Mouse (Mus musculus) embryonic facial prominence, embryonic 11.5 days (tissue): Measurements from ENCODE around the gene Igf2bp2. TPM values are rescaled to one million over a fixed set of nuclear protein-coding genes. Genes with fewer than 3 reads are reported as not detected.

Source experiments
- ATAC-seq: fragments of 200-750 bp; cut with Nextera tagmentation; replicated peaks from 2 replicates; pipeline ENCODE4 v1.8.0; 2017; ENCODE audit warnings: low read depth; ENCODE audit not compliant: insufficient number of reproducible peaks, low FRiP score, low TSS enrichment
- DNase-seq: peaks from one replicate; pipeline ENCODE4 v3.0.0-alpha.2; 2015; ENCODE audit warnings: low spot score
- H3K27ac ChIP-seq: fragments of 300-500 bp; sonication (generic); replicated peaks from 2 replicates; pipeline ENCODE4 v1.5.1; 2014; ENCODE audit warnings: mild to moderate bottlenecking, low read depth, low read length, control low read depth
- H3K27me3 ChIP-seq: fragments of 300-500 bp; sonication (generic); 2 replicates; pipeline ENCODE4 v1.6.1; 2014; ENCODE audit warnings: mild to moderate bottlenecking, low read length, moderate library complexity, mixed read lengths; ENCODE audit not compliant: control insufficient read depth, insufficient read depth
- H3K36me3 ChIP-seq: fragments of 300-500 bp; sonication (generic); replicated peaks from 2 replicates; pipeline ENCODE4 v1.6.1; 2014; ENCODE audit warnings: low read depth, mild to moderate bottlenecking, low read length, moderate library complexity, mixed read lengths; ENCODE audit not compliant: control insufficient read depth, insufficient read depth
- H3K4me1 ChIP-seq: fragments of 300-500 bp; sonication (generic); 2 replicates; pipeline ENCODE4 v1.6.1; 2014; ENCODE audit warnings: low read length, mixed read lengths; ENCODE audit not compliant: control insufficient read depth, insufficient read depth
- H3K4me2 ChIP-seq: fragments of 300-500 bp; sonication (generic); 2 replicates; pipeline ENCODE4 v1.6.1; 2014; ENCODE audit warnings: low read depth, mild to moderate bottlenecking, control low read depth, low read length, moderate library complexity
- H3K4me3 ChIP-seq: fragments of 300-500 bp; sonication (generic); 2 replicates; pipeline ENCODE4 v1.5.1; 2014; ENCODE audit warnings: low read depth, low read length, control low read depth
- H3K9ac ChIP-seq: fragments of 300-500 bp; sonication (generic); replicated peaks from 2 replicates; pipeline ENCODE4 v1.6.1; 2014; ENCODE audit warnings: mild to moderate bottlenecking, control low read depth, low read length
- H3K9me3 ChIP-seq: fragments of 300-500 bp; sonication (generic); replicated peaks from 2 replicates; pipeline ENCODE4 v1.6.1; 2016; ENCODE audit warnings: mild to moderate bottlenecking, low read length, inconsistent platforms, mixed read lengths; ENCODE audit not compliant: control insufficient read depth
- WGBS: fragments of 180-500 bp; shearing (Covaris S2); extraction: QIAGEN DNeasy Blood & Tissue Kit; methylation state at CpG from one replicate; pipeline ENCODE4 v1.1.7; 2014; 5-methylcytosine and 5-hydroxymethylcytosine counted together
- polyA plus RNA-seq: library from polyadenylated mRNA; unstranded; fragments of >200 nt; fragmentation: Nextera tagmentation; extraction: Ambion mirVana; gene quantifications from 2 replicates; pipeline ENCODE4 v1.2.1, GENCODE M21; 2014

Gene Igf2bp2
- polyA plus RNA-seq = 144 and 149 TPM in 2 replicates

DNA sequence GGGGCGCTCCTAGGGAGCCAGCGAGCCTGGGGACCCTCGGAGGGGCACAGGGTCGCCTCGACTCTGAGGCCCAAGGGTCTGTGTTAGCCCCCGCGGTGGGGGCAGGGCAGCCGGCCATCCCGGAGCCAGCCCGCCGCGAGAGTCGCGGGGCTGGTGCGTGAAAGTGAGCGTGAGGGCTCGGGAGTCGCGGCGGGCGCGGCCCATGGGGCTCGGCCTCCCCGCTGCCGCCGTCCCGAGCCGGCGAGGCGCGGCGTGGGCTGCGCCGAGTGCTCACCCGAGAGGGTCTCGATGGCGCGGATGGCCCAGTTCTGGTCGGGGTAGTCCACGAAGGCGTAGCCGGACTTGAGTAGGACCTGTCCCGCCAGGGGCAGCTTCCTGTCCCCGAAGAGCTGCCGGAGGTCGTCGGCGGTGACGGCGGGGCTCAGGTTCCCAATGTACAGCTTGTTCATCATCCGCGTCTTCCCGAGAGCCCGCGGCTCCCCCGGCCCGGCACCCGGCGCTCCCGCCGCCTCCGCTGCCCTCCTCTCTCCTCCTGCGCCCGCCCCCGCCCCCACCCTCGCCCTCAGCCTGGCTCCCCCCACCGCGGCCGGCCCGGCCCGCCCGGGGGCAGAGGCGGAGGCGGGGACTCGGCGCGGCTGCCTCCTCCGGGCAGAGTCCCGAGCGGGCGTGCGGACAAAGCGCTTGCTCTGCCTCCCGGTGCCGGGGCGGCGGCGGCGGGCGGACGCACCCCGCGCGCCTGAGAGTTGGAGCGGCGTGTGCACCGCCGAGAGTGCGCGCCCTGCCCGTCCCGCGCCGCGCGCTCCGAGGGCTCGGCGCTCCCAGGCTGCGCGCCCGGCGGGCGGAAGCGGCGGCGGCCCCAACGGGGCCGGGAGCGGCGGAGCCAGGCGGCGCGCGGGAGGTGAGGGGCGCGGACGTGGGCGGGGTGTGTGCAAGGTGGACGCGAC lies at the start of gene Igf2bp2:
Gene Igf2bp2 (minus strand): TSS at position 788 of the 944 bp plus-strand sequence.
- peak within 1 kb of the TSS; percentile 81 for H3K4me2 ChIP-seq
- H3K36me3 ChIP-seq = no peaks in the 10 kb centered on the region
- peak; percentile 77 for DNase-seq
- ATAC-seq = peak; percentile 79
- H3K9ac ChIP-seq = peak within 1 kb of the TSS; percentile 99
- H3K4me3 ChIP-seq = peak within 1 kb of the TSS; percentile 99
- H3K27ac ChIP-seq = peak within 1 kb of the TSS; percentile 92
- H3K4me1 ChIP-seq = no peaks in the 10 kb centered on the region
- H3K27me3 ChIP-seq = no peaks in the 10 kb centered on the region
- under 1% methylated on average over 117 of the region's 131 CpGs for WGBS
- H3K9me3 ChIP-seq = no peaks in the 10 kb centered on the region

DNA sequence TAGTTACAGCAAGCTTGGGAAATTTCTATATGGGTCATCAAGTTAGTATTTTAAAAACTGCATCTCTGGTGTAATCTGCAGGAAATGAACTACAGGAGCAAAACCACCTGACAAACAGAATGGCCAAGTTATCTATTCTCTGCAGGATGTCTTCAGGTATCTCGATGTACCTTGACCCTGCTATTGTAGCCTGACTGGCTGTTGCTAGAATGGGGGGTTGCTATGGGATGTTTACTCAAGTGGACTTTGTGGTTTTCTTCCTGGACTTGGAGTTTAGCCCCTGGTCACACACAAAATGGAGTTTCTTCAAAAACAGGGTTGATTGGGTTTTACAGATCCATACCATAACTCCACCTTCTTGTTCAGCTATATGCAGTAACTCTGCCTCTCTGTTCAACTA lies 40.4 kb upstream of the Igf2bp2 start:
- no peaks in the 10 kb centered on the region for H3K4me1 ChIP-seq
- DNase-seq = no peak
- 89% methylated on average over 1 of the region's 1 CpGs for WGBS
- H3K27me3 ChIP-seq = no peaks in the 10 kb centered on the region
- no peak overlapping the region for H3K4me2 ChIP-seq
- no peak overlapping the region for H3K4me3 ChIP-seq
- no peaks in the 10 kb centered on the region for H3K9me3 ChIP-seq
- no peaks in the 10 kb centered on the region for H3K36me3 ChIP-seq
- no peak overlapping the region for H3K27ac ChIP-seq
- no peak overlapping the region for H3K9ac ChIP-seq
- ATAC-seq = no peak

DNA sequence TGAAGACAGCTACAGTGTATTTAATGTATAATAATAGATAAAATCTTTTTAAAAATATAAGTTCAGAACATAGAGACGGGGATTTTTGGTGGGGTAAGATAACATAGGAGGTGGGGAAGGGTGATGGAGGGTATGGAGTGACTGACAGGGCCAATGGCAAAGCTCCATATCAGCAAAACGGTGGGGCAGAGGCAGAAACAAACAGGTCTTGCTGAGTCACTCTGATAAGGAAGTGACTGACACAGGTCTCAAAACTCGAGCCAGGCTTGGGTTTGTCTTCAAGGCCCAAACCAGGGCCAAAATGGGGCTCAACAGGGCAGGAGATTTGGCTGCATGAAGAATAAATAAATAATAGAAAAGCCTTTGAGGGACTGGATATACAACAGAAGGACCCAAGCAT lies 38.8 kb upstream of the Igf2bp2 start:
- 69% methylated on average over 3 of the region's 3 CpGs for WGBS
- no peak overlapping the region for H3K9ac ChIP-seq
- no peak for DNase-seq
- ATAC-seq = no peak
- H3K4me1 ChIP-seq = no peaks in the 10 kb centered on the region
- H3K27me3 ChIP-seq = no peaks in the 10 kb centered on the region
- H3K4me2 ChIP-seq = no peak overlapping the region
- no peak overlapping the region for H3K27ac ChIP-seq
- no peaks in the 10 kb centered on the region for H3K9me3 ChIP-seq
- no peaks in the 10 kb centered on the region for H3K36me3 ChIP-seq
- no peak overlapping the region for H3K4me3 ChIP-seq

DNA sequence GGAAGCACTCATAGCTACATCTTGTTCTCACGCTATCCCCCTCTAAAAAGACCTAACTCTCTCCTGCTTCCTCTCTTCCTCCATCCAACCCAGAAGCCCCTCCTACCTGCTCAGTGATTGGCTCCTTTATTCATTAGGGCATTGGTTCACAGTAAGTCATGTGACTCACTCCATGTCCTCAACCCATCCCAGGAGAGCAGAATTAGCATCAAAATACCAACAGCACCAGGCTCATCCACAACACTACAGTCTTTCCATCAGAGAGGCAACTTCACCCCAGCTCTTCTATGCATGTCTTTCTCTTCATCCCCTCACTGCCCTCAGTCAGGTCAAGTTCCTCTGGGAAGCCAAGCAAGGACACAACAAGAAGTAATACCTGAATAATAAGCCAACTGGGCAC lies 37.4 kb upstream of the Igf2bp2 start:
- H3K36me3 ChIP-seq = no peaks in the 10 kb centered on the region
- H3K4me3 ChIP-seq = no peak overlapping the region
- ATAC-seq (no peak), DNase-seq (no peak)
- 55% methylated on average over 1 of the region's 1 CpGs for WGBS
- no peak overlapping the region for H3K9ac ChIP-seq
- H3K27me3 ChIP-seq = no peaks in the 10 kb centered on the region
- no peak overlapping the region for H3K27ac ChIP-seq
- no peaks in the 10 kb centered on the region for H3K4me1 ChIP-seq
- H3K4me2 ChIP-seq = no peak overlapping the region
- H3K9me3 ChIP-seq = no peaks in the 10 kb centered on the region

DNA sequence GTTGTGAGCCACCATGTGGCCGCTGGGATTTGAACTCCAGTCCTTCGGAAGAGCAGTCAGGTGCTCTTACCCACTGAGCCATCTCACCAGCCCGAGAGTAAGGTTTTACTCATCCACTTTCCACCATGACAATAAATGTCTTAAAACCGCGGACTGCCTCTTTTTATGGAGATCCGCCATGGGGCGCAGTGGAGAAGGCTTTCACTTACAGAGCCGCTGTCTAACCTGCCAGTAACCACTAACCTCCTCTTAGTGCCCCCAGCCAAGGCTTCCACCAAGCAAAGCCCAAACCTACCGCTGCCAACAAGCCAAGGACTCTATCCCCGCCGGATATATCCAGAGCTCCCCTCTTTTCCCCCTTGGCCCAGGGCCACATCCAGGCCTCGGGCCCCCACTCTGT lies 24.3 kb upstream of the Igf2bp2 start:
- no peaks in the 10 kb centered on the region for H3K27me3 ChIP-seq
- H3K9ac ChIP-seq = no peak overlapping the region
- no peaks in the 10 kb centered on the region for H3K36me3 ChIP-seq
- WGBS = 85% methylated on average over 12 of the region's 12 CpGs
- H3K27ac ChIP-seq = no peak overlapping the region
- H3K4me1 ChIP-seq = no peaks in the 10 kb centered on the region
- no peak overlapping the region for H3K4me3 ChIP-seq
- ATAC-seq = no peak
- H3K4me2 ChIP-seq = no peak overlapping the region
- DNase-seq = no peak
- H3K9me3 ChIP-seq = no peaks in the 10 kb centered on the region

DNA sequence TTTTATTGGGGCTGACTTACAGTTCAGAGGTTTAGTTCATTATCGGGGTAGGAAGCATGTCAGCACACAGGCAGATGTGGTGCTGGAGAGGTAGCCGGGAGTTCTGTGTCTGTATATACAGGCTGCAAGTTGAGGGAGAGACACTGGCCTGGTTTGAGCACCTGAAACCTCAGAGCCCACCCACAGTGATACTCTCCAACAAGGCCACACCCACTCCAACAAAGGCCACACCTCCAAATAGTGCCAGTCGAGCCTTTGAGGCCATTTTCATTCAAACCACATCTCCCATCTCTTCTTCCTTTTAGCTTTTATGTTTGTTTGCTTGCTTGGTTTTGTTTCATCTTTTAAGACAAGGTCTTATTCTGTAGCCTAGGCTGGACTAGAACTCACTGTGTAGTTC lies 22.3 kb upstream of the Igf2bp2 start:
- H3K27ac ChIP-seq = no peak overlapping the region
- no peak overlapping the region for H3K4me2 ChIP-seq
- no peaks in the 10 kb centered on the region for H3K27me3 ChIP-seq
- H3K4me1 ChIP-seq = no peaks in the 10 kb centered on the region
- H3K36me3 ChIP-seq = no peaks in the 10 kb centered on the region
- no peaks in the 10 kb centered on the region for H3K9me3 ChIP-seq
- 78% methylated on average over 3 of the region's 3 CpGs for WGBS
- no peak for ATAC-seq
- no peak overlapping the region for H3K4me3 ChIP-seq
- no peak overlapping the region for H3K9ac ChIP-seq
- no peak for DNase-seq

DNA sequence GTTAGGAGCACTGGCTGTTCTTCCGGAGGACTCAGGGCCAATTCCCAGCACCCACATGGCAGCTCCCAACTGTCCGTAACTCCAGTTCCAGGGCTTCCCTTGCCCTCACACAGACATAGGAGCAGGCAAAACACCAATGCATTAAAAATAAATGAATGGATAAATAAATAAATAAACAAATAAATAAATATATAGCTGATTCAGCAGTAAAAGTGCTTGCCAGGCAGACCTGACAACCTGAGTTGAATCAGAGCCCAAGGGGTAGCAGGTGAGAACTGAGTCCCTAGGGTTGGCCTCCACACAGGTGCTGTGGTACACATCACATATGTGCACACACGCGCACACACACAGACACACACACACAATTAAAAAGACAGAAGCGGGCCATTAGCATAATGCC lies 21.0 kb upstream of the Igf2bp2 start:
- ATAC-seq = no peak
- no peak overlapping the region for H3K4me3 ChIP-seq

DNA sequence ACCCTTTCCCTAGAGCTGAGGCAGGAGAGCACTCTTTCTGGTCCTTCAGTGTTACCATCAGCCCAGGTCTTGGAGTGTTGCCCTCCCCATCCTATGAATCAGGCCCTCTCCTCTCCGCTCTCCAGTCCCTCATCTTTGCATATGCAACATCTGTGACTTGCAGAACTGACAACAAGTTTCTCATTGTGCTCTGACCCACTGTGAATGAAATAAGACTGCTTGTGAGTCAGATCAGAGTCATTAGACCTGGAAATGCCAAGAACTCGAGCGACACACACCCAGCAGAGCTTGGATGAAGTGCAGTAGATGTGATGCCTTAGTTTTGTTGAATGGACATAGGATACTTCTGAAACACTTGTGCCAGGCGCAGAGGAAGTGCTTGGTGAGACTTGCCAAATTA lies 19.2 kb upstream of the Igf2bp2 start:
- Histone ChIP-seq H3K4me3 (no peak overlapping the region), H3K9ac (no peak overlapping the region), H3K9me3 (no peaks in the 10 kb centered on the region), H3K36me3 (no peaks in the 10 kb centered on the region), H3K27ac (no peak overlapping the region), H3K4me2 (no peak overlapping the region), H3K27me3 (no peaks in the 10 kb centered on the region), H3K4me1 (no peaks in the 10 kb centered on the region)
- WGBS = 78% methylated on average over 4 of the region's 4 CpGs
- DNase-seq (no peak), ATAC-seq (no peak)

More for the DNA sequence above, 21.0 kb upstream of the Igf2bp2 start:
- Histone ChIP-seq H3K9ac (no peak overlapping the region), H3K36me3 (no peaks in the 10 kb centered on the region), H3K9me3 (no peaks in the 10 kb centered on the region), H3K27me3 (no peaks in the 10 kb centered on the region), H3K4me1 (no peaks in the 10 kb centered on the region), H3K27ac (no peak overlapping the region), H3K4me2 (no peak overlapping the region)
- WGBS = 97% methylated on average over 5 of the region's 5 CpGs
- DNase-seq = no peak
